Mouse (Mus musculus): ENCODE results near the gene Ube2l6.

Ube2l6 gene

DNA sequence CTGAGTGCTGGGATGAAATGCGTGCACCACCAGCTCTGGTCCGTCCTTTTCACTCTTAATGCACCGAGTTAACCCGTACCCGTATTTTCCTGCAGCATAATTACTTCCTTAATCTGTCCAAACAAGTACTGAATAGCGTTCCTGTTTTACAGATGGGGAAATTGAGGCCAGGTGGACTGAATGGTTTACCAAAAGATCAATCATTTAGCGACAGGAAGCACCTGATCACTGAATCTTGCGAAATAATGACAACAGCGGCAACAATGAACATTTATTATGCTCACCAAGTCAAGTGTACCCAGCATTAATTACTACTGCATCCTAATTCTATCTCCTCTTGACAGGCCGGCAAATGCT lies 39.9 kb downstream of the Ube2l6 start, which contains the start of gene Slc43a1:
Gene Slc43a1 (plus strand): TSS at position 258 of the 357 bp plus-strand sequence.
- no peak for DNase-seq (ENCODE audit: low spot score)

DNA sequence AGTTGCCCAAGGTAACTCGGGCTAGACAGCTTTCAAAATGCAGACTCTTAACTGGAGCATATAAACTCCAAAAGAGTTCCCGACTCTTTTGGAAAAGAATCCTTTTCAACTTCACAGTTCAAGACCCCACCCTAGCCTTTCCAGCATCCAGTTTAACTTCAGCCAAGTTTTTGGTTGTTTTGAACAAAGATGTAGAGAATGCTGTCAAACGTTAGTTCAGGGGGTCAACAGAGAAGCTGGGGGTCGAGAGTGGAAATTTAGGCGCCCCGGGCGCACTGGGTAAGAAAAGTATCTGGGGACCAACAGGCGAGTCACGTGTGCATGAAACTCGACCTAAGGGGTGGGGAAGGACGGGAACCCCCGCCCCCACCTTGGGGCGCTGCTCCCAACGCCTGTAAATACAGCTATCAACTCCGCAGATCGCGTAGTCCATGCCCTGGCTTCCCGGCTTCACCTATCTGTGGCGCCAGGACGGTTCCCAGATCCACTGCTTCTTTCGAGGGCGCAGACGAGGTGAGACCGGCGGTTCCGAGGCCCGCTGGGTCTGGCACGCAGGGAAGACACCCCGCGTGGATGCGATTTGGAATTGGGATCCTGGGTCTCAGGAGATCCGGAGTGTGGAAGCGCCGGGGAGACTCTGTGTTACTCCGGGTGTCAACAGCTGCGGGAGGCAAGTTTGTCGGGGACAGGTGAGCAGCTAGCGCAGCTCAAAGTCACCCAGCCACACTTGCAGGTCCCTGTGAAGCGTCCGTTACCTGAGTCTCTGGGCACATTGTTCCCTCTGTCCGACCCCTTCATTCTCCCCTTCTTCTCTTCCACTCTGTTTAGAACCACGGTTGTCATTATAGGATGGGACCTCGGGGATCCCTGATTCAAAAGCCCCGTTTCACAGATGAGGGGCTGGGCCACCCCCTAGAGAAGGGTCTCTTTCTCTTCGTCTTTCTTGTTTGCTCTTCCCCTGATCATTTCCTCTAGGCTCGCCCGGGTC lies 40.7 kb downstream of the Ube2l6 start:
- no peak for DNase-seq (ENCODE audit: low spot score)

DNA sequence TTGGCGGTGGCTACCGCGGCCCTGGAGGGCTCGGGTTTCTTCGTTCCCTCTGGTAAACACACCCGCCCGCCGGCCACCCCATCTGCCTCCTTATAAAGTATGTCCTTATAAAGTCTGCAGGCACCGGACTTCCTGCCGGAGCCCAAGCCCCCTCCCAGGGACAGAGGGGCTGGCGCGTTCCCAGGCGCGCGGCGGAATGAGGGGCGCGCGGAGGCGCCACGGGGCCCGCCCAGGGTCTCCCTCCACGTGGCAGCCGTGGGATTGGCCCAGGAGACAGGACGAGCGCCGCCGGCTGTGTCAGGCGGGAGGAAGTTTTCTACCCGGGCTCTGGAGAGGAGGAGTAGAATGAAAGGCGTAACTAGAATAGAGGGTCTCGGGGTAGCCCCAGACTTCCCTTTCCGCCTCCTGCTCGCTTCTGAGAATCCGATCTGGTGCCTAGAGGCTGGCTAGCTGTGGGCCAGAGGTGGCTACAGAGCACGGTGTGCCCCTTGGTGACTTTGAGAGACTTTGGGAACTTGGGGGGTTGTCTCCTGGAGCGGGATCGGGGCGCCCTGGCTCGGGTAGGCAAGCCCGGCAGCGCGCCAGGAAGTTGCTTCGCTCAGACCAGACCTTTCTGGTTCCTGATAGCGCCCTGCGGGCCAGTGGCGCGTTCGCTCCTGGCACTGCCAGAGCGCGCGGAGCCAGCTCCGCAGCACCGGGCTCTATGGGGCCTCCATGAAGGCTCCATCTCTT lies 41.6 kb downstream of the Ube2l6 start:
- no peak for DNase-seq (ENCODE audit: low spot score)

DNA sequence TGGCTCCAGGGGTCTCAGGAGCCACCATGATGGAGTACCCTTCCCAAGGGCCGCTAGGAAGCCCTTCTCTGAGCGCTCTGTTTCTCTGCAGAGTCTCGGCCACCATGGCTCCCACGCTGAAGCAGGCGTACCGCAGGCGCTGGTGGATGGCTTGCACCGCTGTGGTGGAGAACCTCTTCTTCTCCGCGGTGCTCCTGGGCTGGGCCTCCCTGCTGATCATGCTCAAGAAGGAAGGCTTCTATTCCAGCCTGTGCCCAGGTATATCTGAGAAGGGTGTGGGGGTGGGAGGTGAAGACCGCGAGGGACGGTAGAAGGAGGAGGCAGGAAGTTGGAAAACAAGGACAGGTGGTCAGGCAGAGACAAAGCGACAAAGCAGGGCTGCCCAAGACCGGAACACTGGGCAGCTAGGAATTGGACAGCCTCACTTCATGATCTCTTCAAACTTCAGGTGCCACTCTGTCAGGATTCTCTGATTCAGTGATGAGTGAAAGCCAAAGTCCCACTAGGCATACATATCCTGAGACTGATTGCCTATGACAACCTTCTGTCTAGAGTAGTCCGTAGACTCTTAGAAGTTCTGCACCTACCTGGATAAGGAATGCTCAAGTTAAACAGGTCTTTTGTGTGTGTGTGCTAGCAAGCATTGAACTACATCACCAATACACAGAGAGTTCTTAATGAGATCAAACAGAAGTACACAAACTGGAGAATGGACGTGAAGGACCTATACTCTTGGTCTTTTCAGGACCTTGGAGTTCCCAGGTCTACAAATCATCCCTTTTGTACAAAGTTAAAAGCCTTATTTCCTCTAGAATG lies 42.3 kb downstream of the Ube2l6 start:
- no peak for DNase-seq (ENCODE audit: low spot score)

DNA sequence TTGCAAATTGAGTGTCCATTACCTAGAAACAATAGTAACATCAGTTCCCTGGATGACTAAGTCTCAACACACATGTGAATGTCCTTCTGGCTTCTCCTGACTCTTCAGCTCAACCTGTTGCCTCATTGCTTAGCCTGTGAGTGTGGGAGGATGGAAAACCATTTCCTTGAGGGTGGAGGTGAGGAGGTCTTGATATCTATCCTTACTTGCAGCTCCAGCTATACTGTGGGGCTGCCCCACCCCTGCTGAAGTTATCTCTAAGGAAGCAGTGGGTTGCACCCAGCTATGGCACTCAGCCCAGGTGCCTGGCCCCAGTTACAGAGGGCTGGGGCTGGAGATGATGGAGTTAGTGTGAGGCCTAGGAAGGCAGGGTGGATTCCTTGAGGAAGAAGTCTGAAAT lies 43.3 kb downstream of the Ube2l6 start:
- DNase-seq (ENCODE audit: low spot score): no peak

DNA sequence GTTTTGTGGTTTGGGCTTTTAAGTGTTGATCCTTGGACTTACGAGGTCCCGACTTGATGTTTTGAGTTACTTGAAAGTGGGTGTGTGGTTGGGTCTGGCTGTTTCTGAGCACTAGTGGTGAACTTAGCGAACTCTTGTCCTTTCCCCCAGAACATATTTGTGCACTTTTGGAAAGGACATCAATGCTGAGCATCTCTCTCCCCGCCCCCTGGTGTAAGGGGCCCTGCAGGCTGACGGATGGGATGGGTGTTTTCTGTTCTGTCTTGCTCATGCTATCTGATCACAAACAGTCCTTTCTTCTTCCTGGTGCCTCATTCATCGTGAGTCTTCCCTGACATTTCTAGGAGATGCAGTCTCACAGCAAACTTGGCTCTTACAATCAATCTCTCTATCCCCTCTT lies 45.0 kb downstream of the Ube2l6 start:
- no peak for DNase-seq (ENCODE audit: low spot score)

DNA sequence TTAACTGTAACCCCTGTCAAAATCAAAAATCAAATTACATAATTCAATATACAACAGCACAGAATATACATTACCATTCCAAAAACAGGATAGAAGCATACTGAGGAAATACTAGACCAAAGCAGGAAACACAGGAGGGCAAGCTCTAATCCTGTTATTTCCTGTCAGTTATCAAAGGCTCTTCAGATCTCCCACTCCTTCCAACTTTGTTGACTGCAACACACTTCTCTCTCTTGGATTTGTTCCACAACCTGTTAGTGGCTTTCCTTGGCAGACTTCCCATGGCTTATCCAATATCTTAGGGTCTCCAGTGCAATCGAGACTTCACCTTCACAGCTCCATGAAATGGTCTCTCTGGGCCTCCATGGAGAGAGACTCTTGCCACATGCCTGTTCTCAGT lies 46.6 kb downstream of the Ube2l6 start:
- DNase-seq (ENCODE audit: low spot score): no peak

DNA sequence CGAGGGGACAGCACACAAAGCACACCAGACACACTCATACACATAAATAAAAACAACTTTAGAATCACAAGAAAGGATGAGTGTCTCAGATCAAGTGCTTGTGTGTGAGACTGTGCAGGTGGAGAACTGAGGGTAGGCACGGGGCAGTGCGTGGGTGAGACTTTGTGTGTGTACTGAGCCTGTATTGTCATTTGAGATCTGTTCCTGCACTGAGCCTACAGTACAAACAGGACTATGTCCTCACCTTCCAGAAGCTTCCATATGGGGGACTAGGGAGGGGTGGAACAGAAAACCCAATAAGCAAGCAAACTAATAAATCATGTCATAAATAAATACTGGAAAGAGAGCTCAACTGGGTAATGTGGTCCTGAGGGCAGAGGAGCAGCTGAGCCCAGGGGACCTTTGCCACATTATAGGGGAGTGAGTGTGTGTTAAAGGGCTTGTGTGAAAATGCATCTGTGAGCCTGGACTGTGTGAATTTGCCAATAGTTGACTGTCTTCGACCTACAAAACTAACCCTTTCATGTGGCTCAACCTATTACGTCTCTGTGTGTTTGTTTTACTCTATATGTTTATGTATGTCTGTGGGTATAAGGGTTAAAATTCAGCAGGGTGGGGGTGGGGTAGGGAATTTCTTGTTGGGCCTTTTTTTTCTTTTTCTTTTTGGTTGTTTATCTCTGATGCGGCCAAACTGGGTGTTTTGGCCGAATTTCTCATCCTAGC lies 51.9 kb downstream of the Ube2l6 start:
- DNase-seq (ENCODE audit: low spot score): no peak

DNA sequence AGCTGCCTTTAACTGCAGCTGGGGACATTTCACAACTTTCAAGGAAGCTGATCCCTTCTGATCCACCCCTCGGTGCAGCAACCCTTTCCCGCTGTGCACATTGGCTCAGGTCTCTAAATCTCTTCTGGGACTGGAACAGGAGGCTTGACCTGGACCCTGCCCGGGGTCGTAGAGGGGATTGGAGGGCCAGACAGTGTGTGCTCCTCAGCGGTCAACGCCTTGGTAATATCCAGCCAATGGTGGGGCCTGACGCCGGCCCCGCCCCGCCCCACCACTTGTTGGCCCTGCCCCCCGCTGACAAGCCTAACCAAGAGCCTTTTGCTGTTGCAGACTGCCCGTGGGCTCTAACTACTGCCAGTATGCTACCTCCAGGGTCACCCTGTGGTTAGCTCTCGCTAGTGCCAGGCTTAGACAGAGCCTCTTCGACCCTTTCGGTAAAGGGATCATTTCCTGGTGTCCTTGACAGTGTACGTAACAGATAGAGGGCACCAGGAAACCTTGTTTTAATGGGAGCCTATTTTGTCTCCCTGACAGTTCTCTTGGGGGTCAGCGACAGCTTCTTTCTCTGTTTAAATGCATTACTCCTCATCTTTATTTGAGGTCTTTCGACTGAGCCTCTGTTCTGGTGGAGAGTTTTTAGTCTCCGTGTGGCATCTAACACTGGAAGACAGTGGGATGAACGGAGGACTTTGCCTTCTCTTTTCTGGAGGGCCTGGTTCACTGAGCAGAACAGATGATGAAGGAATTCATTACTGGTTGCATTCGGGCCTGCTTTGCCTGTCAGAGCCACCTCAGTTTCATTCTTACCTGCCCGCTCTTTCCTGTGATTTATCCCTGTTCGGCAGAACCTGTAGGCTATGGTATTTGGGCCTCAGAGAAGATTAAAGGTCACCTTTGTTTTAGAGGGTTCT lies 52.8 kb downstream of the Ube2l6 start:
- DNase-seq (ENCODE audit: low spot score): no peak

DNA sequence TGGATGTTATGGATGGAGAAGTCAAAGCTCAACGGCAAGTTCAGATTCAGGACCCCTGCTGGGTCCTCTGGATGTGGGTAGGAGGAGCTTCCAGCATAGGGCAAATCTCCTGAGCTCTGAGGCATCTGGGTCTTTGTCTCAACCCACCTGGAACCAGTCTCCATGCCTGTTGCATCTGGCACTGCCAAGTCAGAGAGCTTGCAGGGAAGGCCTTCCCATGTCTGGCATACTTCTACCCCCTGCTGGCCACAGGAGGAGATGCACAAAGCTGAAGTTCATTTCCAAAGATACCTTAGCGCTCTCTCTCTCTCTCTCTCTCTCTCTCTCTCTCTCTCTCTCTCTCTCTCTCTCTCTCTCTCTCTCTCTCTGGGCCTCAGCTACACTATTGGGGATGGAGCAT lies 57.1 kb downstream of the Ube2l6 start:
- no peak for DNase-seq (ENCODE audit: low spot score)

DNA sequence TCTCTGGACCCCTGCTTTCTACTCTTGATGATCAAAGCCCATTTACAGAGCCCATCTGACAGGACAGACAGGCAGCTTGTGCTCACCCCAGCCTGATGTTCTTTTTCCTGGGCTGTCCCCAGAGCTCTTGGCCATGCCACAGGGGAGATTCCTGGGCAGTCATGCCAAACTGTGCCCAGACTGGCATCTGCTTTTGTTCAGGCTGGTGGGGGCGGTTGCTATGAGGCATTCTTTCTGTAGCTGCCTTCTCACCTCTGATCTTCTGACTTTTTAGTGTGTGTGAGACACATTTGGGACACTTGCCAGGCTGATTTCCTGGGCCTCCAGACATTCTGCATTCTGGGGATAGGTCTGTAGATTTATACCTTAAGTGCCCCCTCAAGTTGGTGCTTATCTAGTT lies 59.9 kb downstream of the Ube2l6 start:
- no peak for DNase-seq (ENCODE audit: low spot score)

All from left cerebral cortex, adult 11 months (tissue).